Mouse (Mus musculus): ENCODE results near the gene Fkbp2. TPM values are rescaled to one million over a fixed set of nuclear protein-coding genes. Genes with fewer than 3 reads are reported as not detected.
A peak's percentile ranks its signal among the peaks of the same experiment; 100 is the strongest.
"Not testable (repeated sequence)": the region's sequence is repeated elsewhere in the genome, so short reads cannot be mapped to it uniquely, and the experiment has no call there.

Gene Fkbp2
- total RNA-seq, 2 experiments from 2014 or later, result 8.2 to 13.1 TPM

GRCm38 (mm10) chr19:6992011-6992858 lies 11.9 kb upstream of the Fkbp2 start, which contains the start of gene Dnajc4:
Dnajc4 (minus strand) TSS chr19:6992572.
- peak; percentile 97 for DNase-seq (ENCODE audit: low spot score)

GRCm38 (mm10) chr19:6991166-6991565 lies 10.9 kb upstream of the Fkbp2 start:
- DNase-seq (ENCODE audit: low spot score), result not testable (repeated sequence)

DNA sequence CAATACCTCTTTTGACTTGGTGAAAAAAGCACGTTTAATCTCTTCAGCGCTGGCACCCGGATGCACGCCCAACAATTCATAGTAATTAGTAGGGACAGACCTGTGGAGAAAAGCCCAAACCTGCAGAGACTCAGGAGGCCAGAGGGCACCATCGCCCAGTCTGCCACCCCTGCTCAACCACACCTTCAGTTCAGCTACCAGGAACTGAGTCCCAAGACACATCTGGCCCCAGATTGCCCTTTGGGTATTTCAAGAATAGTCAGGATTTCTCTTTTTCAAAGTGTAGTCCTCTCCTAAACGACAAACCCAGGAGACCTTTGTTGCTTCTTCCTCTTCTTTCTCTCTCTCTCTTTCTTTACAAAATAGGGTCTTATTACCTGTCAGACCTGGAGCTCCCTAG lies 10.4 kb upstream of the Fkbp2 start:
- no peak for DNase-seq (ENCODE audit: low spot score)

DNA sequence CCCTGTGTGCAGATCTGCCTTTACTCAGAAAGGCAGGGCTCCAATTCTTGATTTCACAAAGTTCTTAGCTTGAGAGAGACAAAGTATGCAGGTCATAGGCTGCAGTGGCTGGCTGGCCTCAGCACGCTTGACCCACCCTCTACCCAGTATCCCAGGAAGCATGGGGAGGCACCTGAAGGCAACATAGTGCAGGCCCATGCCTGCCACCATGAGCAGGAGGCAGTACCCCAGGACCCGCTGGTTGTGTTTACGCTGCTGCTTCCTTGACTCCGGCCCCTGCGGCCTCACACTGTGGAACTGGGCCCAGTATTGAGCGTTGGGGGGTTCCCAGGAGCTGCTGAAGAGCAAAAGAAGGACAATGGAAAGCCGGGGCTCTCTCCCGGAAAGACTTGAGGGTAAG lies 8.9 kb upstream of the Fkbp2 start:
- DNase-seq (ENCODE audit: low spot score), result no peak

- no peak for DNase-seq (ENCODE audit: low spot score)
Observed at GRCm38 (mm10) chr19:6987904-6988285, 7.6 kb upstream of the Fkbp2 start.

DNA sequence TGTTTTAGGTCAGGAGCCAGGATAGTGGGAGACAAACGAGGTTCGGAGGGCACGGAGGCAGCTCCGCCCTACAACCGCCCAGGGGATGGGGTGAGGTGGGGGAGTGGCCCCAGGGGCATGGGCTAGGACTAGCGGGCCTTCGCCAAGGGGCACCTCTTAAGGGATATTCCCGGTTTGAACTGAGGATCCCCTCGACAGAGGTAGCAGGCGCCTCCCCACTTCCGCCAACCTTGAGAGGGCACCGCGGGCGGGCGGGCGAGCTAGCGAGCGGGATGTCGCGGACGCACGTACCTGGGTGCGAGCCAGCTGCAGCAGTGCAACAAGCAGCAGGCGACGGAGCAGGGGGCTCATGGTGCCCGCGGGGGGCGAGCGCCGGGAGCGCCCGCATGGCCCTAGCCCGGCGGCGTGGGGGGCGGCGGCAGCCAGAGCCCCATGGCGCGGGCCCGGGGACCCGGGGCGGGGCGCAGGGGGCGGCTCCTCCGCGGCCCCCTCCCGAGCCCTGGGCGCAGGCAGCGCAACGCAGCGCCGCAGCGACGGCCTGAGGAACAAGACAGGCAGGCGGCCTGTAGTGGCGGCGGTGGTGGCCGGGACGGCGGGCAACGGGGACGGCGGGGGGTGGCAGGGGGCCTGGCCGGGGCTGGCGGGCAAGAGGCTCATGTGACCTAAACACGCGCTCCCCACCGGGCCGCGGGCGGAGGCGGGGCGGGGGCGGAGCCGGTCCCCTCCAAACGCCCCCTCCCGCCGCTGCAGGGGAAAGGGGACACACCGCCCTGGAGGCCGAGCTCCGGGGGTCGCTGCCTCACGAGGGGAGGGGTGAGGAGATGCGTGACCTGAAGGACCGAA lies 7.0 kb upstream of the Fkbp2 start, which contains the start of gene Vegfb:
Gene Vegfb, minus strand, starts transcription at position 591 of the 843 bp plus-strand sequence.
- peak; percentile 62 for DNase-seq (ENCODE audit: low spot score)

DNA sequence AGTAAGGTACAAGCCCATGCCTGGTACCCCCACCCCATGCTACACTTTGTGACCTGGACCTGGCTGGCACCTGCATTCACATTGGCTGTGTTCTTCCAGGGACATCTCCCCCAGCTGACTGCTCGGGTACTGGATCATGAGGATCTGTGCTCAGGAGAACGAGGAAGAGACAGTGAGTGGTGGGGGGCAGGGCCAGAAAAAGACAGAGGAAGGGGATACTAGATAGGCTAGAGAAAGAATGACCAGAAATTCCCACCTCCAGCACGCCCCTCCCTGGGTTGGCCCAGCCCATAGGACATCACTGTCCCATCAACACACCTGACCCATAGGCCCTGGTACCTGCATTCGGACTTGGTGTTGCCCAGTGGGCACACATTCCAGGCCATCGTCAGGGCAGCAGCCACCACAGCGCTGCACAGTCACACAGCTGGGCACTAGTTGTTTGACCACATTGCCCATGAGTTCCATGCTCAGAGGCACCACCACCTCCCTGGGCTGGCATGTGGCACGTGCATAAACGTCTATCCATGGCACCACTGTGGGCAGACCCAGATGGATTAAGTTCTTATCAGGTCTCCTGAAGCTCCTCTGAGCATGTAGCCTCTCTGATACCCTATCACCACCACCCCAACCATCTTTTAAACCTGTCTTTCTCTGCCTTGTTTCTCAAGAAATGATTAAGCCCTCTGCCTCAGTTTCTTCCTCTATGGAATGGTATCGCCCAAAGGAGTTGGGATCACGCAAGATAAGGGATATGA lies 5.8 kb upstream of the Fkbp2 start:
- no peak for DNase-seq (ENCODE audit: low spot score)

DNA sequence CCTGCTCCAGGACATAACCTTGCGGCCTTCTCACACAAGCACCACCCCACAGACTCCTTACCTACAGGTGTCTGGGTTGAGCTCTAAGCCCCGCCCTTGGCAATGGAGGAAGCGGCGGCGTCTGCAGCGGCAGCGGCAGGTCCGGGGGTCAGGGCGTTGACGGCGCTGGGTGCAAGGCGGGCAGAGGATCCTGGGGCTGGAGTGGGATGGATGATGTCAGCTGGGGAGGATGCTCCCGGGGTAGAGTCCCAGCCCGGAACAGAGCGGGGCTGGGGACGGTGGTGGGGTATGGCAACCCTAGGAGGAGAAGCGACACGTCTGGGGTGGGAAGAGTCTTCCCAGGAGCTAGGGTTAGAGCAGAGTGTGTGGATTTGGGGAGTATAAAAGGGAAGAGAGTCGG lies 5.0 kb upstream of the Fkbp2 start:
- DNase-seq (ENCODE audit: low spot score), result no peak

DNA sequence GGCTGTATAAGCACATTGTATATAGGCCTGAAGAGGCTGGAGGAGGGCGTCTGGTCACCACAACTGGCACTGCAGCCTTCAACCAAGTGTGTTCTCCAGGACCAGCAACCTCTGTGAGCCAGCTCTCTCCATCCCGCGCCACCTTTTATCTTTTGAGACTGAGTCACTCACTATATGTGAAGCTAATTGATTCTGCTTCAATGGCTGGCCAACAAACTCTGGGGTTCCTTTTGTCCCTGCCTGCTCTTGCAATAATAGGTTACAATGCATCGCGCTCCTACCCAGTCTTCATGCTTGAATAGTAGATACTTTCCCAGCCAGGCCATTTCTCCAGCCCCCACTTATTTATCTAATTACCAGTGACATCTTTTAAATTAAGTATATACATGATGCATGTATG lies 3.3 kb upstream of the Fkbp2 start:
- DNase-seq (ENCODE audit: low spot score), result no peak

DNA sequence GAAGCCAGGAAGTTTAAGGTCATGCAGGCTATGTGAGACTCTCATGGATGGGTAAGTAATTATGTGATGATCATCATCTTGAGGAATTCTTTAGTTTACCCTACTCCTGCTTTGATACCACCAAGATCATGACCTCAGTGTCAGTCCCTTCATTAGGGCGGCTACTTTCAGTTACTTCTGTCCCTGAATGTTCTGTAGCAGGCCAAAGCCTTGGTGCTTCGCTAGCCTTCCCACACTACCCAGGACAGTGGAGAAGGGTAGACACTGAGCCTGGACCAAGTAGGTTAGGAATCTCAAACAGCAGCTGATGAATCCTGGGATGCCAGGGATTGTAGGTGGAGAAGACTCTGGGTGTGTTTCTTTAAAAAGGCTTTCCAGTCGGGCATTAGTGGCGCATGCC lies 1.2 kb upstream of the Fkbp2 start:
- DNase-seq (ENCODE audit: low spot score), result no peak

GRCm38 (mm10) chr19:6979486-6980380 lies 568 bp downstream of the Fkbp2 start:
- peak; percentile 100 for DNase-seq (ENCODE audit: low spot score)

- no peak for DNase-seq (ENCODE audit: low spot score)
Observed at GRCm38 (mm10) chr19:6979001-6979479, 1.3 kb downstream of the Fkbp2 start.

DNA sequence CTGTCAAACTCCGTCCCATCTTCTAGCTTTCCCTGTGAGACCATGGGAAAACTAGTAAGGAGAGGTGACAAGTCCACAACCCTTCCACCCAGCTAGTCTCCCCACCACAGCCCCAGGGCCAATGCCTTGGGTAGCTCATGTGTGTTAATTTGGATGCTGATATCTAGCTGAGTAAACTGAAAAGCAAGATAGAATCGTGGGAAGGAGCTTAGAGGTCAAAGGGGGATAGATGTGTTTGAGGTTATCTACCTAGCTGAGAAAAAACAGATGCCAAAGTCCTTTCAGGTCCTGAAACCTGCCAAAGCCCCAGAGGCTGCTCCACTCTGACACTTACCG lies 1.7 kb downstream of the Fkbp2 start:
- DNase-seq (ENCODE audit: low spot score), result no peak

DNA sequence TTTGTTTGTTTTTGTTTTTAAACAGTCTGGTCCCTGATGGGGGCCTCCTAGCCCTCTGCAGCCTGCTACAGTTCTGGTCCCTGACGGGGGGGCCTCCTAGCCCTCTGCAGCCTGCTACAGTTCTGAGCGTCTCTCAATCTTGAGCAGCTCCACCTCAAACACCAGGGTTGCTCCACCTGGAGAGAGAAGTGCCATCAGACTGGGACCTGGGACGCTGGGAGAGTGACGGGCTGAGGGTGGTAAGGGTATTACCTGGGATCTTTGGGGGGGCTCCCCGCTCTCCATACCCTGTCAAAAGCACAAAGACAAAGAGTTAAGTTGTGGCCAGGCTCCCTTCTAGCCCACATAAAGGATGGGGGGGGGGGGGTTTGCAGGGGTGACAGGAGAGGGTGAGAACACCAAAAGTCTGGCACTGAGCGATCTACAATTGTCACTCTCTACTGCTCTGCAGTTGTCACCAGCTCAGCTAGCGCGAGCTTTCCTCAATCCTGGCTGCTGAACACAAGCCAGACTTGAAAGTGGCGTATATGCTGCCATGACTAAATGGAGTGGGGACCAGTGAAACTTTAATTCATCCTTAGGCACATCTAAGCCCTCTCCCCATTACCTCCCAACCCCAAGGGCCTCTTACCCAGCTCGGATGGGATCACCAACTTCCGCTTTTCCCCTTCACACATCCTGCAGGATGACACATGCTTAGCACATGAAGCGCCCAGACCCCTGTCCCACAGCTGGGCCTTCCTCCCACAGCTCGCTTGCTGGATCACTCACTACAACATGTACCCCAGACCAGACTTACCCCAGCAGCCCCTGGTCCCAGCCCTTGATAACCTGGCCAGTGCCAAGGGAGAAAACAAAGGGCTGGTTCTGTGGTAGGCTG lies 2.3 kb downstream of the Fkbp2 start:
- no peak for DNase-seq (ENCODE audit: low spot score)

DNA sequence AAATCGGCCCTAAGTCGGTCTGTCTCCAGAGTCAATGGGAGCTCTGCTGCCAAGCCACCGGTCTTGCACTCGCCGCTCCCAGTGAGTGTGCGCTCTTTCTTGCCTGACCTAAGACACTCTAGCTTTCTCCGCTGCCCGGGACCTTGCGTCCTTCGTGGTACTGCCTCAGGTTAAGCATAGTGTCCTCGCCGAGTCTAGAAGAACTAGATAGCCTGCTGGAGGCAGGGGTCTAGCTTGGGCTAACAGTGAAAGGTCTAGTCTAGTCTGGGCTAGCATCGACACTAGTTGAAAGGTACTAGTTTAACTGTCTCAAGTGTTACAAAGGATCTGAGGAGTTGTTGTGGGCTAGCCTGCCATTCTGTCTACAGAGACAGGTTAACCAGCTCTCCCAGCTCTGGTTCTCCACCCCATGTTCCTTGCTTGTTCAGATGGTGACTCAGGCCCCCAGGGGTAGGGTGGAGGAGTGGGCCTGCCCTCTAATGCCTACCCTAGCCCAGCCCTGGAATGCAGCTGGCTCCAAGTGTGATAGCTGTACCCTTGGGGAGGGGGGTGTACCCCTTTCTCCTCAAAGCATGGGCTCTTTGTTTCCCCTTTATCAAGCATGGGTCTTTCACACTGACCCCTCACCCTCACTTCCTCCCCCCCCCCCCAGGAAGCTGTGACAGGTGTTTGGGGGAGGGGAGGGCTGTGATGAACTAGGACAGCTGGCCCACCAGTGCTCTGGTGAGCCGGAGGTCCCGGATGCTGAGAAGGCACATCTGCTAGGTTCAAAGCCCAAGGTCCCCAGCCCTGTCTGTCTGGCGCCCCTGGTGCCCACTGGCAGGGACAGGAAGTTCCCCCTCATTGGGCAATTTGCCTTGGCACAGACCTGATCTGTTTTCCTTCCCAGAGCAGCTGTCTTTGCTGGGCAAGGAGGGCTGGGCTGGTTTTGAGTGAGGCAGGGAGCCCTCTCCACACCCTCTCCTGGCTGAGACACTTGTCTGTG lies 4.5 kb downstream of the Fkbp2 start, which contains the start of gene Plcb3:
Gene Plcb3, minus strand, starts transcription at position 934 of the 985 bp plus-strand sequence.
- peak; percentile 89 for DNase-seq (ENCODE audit: low spot score)

DNA sequence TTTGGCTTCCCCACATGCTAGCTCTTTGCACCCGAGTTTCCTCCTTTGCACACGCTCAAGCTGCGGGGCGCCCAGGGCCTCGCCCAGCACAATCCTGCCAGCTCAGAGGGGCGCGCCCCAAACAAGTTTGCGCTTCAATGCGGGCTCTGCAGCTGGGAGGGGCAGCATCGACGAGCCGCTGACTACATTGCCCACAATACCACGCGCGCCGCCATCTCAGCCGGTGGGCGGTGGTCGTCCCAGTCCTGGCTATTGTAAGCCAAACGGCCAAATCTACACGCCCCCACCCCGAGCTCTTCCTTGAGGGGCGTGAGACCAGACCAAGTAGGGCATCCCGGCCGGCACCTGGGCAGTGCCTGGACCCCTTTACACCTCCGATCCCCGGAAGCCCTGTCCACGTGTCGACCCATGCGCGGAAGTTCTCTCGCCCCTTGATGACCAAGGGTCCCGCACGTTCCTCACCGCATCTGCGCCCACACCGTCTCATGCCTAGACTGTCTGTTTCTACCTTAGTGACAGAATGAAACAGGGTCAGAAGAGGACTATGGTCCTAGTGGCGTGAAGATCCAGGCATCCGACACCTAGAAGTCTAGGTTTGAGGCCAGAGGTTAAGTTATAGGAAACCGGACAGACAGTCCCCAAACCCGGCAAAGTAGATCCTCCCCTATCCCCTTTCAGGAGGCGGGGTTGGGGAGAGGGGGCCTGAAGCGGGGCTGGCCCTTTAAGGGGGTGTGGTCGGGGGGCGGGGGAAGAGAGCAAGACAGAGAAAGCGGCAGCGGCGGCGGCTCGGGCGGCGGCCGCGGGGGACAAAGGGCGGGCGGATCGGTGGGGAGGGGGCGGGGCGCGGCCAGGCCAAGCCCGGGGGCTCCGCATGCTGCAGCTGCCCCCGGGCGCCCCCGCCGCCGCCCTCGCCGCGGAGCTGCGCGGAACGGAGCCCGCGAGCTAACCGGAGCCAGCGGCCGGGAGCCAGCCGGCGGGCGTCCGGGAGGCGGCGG lies 5.8 kb downstream of the Fkbp2 start, which contains the start of gene Ppp1r14b:
Gene Ppp1r14b, plus strand, starts transcription at position 758 of the 995 bp plus-strand sequence.
- peak; percentile 80 for DNase-seq (ENCODE audit: low spot score)

All from gastrocnemius, adult 18-20 months (tissue).